Mouse (Mus musculus): ENCODE measurements around the gene Nppb.

DNA sequence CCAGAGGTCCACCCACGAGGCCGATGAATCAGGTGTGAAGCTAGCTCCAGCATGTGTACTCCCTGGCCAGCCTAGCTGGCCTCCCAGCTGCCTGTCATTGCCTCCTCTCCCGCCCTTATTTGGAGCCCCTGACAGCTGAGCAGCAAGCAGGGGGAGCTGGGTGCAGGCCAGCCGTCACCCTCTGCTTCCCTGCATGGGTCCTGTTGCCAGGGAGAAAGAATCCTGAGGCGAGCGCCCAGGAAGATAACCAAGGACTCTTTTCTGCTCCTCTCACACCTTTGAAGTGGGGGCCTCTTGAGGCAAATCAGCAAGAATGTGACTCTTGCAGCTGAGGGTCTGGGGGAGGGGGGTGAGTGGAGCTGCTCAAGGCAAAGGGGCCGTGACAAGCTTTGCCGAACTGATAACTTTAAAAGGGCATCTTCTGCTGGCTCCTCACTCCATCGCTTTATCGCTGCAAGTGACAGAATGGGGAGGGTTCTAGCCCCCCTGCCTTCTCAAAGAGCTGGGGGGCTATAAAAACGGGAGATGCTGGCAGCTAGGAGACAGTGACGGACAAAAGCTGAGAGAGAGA is 14.7 kb downstream of the Nppb start, which contains the start of gene Nppa:
- no peak for TF ChIP-seq POLR2A (IDR thresholded peaks at IDR 0.05; ENCODE audit: borderline replicate concordance, control insufficient read depth, low read depth, low read length)
- no peak for TF ChIP-seq CTCF (IDR thresholded peaks at IDR 0.05; ENCODE audit: control insufficient read depth, insufficient read depth, low read length)
